Mouse (Mus musculus) bone marrow macrophage, adult 2 months (primary cell): ENCODE data around the gene Lpar3. TPM values are rescaled to one million over a fixed set of nuclear protein-coding genes. Genes with fewer than 3 reads are reported as not detected.

Experiments used
- H3K27ac ChIP-seq: 2 replicates; pipeline ENCODE4 v1.5.1; 2012; ENCODE audit warnings: low read depth, low read length; ENCODE audit not compliant: insufficient read depth
- H3K4me1 ChIP-seq: 2 replicates; pipeline ENCODE4 v1.6.1; 2012; ENCODE audit warnings: low read length; ENCODE audit not compliant: control insufficient read depth, insufficient read depth
- H3K4me3 ChIP-seq: 2 replicates; pipeline ENCODE4 v1.5.1; 2012; ENCODE audit warnings: mild to moderate bottlenecking, low read length, moderate library complexity; ENCODE audit not compliant: insufficient read depth
- CTCF ChIP-seq: IDR thresholded peaks from 2 replicates; pipeline ENCODE4 v1.5.1; 2012; ENCODE audit warnings: low read depth, mild to moderate bottlenecking, low read length, moderate library complexity
- POLR2A ChIP-seq: IDR thresholded peaks from 2 replicates; pipeline ENCODE4 v1.6.1; 2012; ENCODE audit warnings: mild to moderate bottlenecking, low read depth, low read length, borderline replicate concordance
- polyA plus RNA-seq: library from polyadenylated mRNA; stranded (reverse); fragments of >200 nt; gene quantifications from 2 replicates; pipeline ENCODE4 v1.2.4, GENCODE M21; 2012; ENCODE audit not compliant: missing spikeins, insufficient read depth, insufficient read length

Lpar3 gene
- polyA plus RNA-seq, 1 experiment: not detected

GRCm38 (mm10) chr3:146304556-146305405 lies 84.0 kb downstream of the Lpar3 start:
- Histone ChIP-seq H3K4me3 (no peak overlapping the region), H3K4me1 (peaks cover 11% of the 10 kb centered on the region), H3K27ac (no peak overlapping the region)
- no peak for TF ChIP-seq POLR2A
- TF ChIP-seq CTCF: no peak

DNA sequence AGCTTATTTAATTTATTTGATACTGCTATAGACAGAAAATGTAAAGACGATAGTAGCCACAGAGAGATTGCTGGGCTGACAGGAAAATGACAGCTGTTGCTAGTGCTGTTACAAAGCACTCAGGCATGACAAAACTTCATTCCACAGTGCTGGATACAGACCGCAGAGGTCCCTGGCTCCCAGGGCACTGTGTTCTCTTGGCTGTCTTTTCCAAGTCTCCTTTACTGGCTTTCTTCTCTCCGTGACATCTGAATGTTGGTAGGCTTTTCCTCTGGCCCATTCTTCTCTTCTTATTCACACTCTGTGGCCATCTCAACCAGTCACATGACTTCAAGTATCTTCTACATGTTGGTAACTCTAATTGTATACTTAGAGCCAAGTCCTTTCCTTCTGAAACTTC lies 86.6 kb downstream of the Lpar3 start:
- H3K4me3 ChIP-seq: no peak overlapping the region
- TF ChIP-seq POLR2A (no peak), CTCF (no peak)
- H3K27ac ChIP-seq: no peak overlapping the region

GRCm38 (mm10) chr3:146307886-146308285 lies 87.1 kb downstream of the Lpar3 start:
- Histone ChIP-seq H3K4me1 (peaks cover 6% of the 10 kb centered on the region), H3K27ac (no peak overlapping the region), H3K4me3 (no peak overlapping the region)
- no peak for TF ChIP-seq CTCF
- no peak for TF ChIP-seq POLR2A

More for the DNA sequence above, 86.6 kb downstream of the Lpar3 start:
- H3K4me1 ChIP-seq: peaks cover 11% of the 10 kb centered on the region

- 0 out of 2 replicates have a peak, but pooled peaks cover 2% of the 10 kb centered on the region for H3K4me1 ChIP-seq
- H3K4me3 ChIP-seq: no peak overlapping the region
- H3K27ac ChIP-seq: no peak overlapping the region
- TF ChIP-seq POLR2A (no peak), CTCF (no peak)
Measured at GRCm38 (mm10) chr3:146309586-146309985, 88.8 kb downstream of the Lpar3 start.

DNA sequence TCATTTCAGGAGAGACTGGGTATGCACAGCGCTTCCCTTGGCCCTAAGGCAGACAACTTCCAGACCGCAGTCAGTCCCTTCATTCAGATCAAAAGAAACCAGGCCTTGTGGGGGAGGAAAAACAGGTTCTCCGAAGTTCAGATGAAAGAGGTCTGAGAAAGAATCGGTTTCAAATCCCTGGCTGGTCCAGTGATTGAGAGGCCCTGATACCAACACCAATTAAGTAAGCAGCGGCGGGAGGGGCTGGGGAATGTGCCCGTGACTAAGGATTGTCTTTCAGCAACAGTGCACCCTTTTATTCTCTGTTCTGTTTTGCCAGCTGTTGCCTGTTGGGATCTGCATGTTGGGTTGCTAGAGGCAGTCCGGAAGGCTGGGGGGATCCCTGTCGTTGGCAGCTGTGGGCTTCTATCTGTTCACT lies 90.4 kb downstream of the Lpar3 start:
- no peak overlapping the region for H3K4me3 ChIP-seq
- no peak overlapping the region for H3K27ac ChIP-seq
- no peaks in the 10 kb centered on the region for H3K4me1 ChIP-seq
- TF ChIP-seq POLR2A: no peak

GRCm38 (mm10) chr3:146315414-146315813 lies 94.7 kb downstream of the Lpar3 start:
- no peak for TF ChIP-seq POLR2A
- no peak for TF ChIP-seq CTCF
- no peak overlapping the region for H3K4me3 ChIP-seq
- no peaks in the 10 kb centered on the region for H3K4me1 ChIP-seq
- no peak overlapping the region for H3K27ac ChIP-seq

- no peaks in the 10 kb centered on the region for H3K4me1 ChIP-seq
- no peak overlapping the region for H3K27ac ChIP-seq
- TF ChIP-seq CTCF: no peak
- no peak for TF ChIP-seq POLR2A
- no peak overlapping the region for H3K4me3 ChIP-seq
Measured at GRCm38 (mm10) chr3:146316293-146316692, 95.5 kb downstream of the Lpar3 start.

DNA sequence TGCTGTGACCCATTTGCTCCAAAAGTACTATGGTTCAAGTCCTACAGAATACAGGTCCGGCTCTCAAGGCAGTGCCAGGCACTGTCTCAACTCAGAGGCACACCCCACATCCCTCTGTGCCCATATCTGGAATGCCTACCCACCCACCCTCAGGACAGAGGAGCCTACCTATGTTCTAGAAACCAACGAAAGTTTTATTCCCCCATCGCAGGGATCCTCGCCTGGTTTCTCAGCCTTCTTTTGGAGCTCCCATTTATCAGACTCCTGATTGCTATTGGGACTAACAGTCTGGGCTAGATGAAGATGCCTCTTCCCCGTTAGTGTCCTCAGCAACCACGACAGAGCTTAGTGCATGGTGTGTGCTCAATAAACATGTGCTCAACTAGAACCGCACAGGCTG lies 96.6 kb downstream of the Lpar3 start:
- no peak for TF ChIP-seq POLR2A
- TF ChIP-seq CTCF: no peak
- Histone ChIP-seq H3K27ac (no peak overlapping the region), H3K4me1 (no peaks in the 10 kb centered on the region), H3K4me3 (no peak overlapping the region)

DNA sequence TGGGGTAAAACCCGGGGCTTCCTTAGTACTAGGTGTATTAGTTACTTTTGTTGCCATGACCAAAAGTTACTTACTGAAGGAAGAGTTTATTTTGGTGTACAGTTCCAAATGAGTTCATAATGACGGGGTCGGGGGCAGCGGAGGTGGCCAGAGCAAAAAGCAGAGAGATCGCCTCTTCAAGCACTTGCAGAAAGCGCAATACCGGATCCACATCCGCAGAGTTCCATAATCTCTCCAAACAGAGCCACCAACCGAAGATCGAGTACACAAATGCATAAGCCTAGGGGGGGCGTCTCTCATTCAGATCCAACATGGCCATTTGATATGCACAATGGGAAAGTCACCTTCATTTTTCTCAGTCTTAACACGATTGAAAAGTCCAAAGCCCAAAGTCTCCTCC lies 97.1 kb downstream of the Lpar3 start:
- TF ChIP-seq CTCF: no peak
- TF ChIP-seq POLR2A: no peak
- no peak overlapping the region for H3K27ac ChIP-seq
- H3K4me3 ChIP-seq: no peak overlapping the region
- no peaks in the 10 kb centered on the region for H3K4me1 ChIP-seq

GRCm38 (mm10) chr3:146318520-146318938 lies 97.8 kb downstream of the Lpar3 start:
- TF ChIP-seq CTCF (no peak), POLR2A (no peak)
- H3K4me3 ChIP-seq: no peak overlapping the region
- no peaks in the 10 kb centered on the region for H3K4me1 ChIP-seq
- H3K27ac ChIP-seq: no peak overlapping the region
